Mouse (Mus musculus) v-Abl transformed pro-B cells (cell line): ENCODE measurements around the gene Tmprss3.

ENCODE experiments used
- in situ Hi-C, 2 experiments: fragments of 400-800 bp; cut with MboI; formaldehyde crosslinking; loops; one replicate each; pipeline ENCODE4 v1.15.1; 2025; ENCODE audit not compliant: unreplicated experiment in 2 of 2

The Tmprss3 gene

GRCm38 (mm10) chr17:31144040-31145037 lies 54.4 kb downstream of the Tmprss3 start, which contains the start of gene Tff2:
Gene Tff2, minus strand, starts transcription at chr17:31144282.
- in situ Hi-C loops, result loop anchor here (5.0 kb wide), 1 partner anchor 38 kb away; no protein-coding TSS in a partner anchor

GRCm38 (mm10) chr17:31142116-31142515 lies 56.7 kb downstream of the Tmprss3 start:
- in situ Hi-C loops, result loop anchor here (5.0 kb wide), 1 partner anchor 40 kb away; no protein-coding TSS in a partner anchor

- in situ Hi-C loops, result loop anchor here in 1 of 2 experiments (5.0 kb wide), 1 partner anchor 134 kb away; no protein-coding TSS in a partner anchor
Observed at GRCm38 (mm10) chr17:31138398-31138797, 60.4 kb downstream of the Tmprss3 start.

GRCm38 (mm10) chr17:31136821-31137220 lies 62.0 kb downstream of the Tmprss3 start:
- in situ Hi-C loops, result loop anchor here in 1 of 2 experiments (5.0 kb wide), 1 partner anchor 135 kb away; no protein-coding TSS in a partner anchor

- in situ Hi-C loops, result loop anchor here in 1 of 2 experiments (5.0 kb wide), 1 partner anchor 136 kb away; no protein-coding TSS in a partner anchor
Observed at GRCm38 (mm10) chr17:31136291-31136690, 62.5 kb downstream of the Tmprss3 start.

- in situ Hi-C loops, result loop anchor here in 1 of 2 experiments (5.0 kb wide), 1 partner anchor 137 kb away; no protein-coding TSS in a partner anchor
Observed at GRCm38 (mm10) chr17:31134913-31135312, 63.9 kb downstream of the Tmprss3 start.

GRCm38 (mm10) chr17:31133776-31134175 lies 65.0 kb downstream of the Tmprss3 start:
- in situ Hi-C loops, result no loop called here

- in situ Hi-C loops, result no loop called here
Observed at GRCm38 (mm10) chr17:31131269-31131821, 67.4 kb downstream of the Tmprss3 start.

- in situ Hi-C loops, result loop anchor here in 1 of 2 experiments (5.0 to 10.0 kb wide), 2 partner anchors 148 to 535 kb away; partner anchors contain the start of gene Rsph1
Observed at GRCm38 (mm10) chr17:31129452-31129851, 69.3 kb downstream of the Tmprss3 start, which contains the start of gene Tff3. Gene Tff3, minus strand, starts transcription at chr17:31129646.
